Comparison of ENCODE assay signal across 13 mouse cellular contexts in the genomic region with DNA sequence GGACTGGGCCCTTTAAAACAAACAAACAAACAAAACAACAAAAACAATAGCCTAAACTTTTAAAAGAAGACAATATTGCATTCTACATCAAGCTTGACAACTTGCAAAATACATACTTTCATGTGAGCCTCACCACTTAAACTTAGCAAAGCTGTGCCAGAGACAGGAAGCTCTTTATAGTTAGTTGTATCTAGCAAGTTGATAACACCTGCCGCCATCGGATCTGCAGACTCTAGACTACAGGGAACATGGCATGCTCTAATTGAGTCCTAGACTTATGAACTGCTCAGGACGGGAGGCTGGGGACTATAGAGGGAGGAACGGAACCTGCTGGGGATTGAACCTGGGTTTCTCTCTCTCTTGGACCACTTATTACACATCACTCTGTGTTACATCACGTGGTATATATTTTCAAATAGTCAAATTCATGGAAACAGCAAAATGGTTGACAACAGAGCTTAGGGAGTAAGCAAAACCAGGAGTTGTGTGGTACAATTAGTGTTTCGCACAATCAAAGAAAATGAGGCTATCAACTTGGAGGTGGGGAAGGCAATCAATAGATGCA. TPM values are rescaled to one million over a fixed set of nuclear protein-coding genes. Genes with fewer than 3 reads are reported as not detected.
DNase-seq lines count a peak whose midpoint lies in the region; ATAC-seq and TF ChIP-seq lines count a peak whose summit lies in the region.
"Had no signal": no experiment of that assay in that cellular context is flagged by ENCODE, and none has a peak within 500 bp of the region (broad histone marks: within the 10 kb centered on the region; RNA-seq: fewer than 3 reads in every experiment).

No protein-coding gene starts in this region.

- no peak for TF ChIP-seq CTCF in heart, adult 2 months (IDR thresholded peaks at IDR 0.05)
- TF ChIP-seq CTCF in layer of hippocampus, adult 2 months (conservative IDR thresholded peaks at IDR 0.05): no peak

- peak overlapping the region; percentile 90 for H3K27ac ChIP-seq in heart, adult 2 months
- 0 out of 2 replicates have a peak overlapping the region, but pooled peaks have one; percentile 28 for H3K27ac ChIP-seq in layer of hippocampus, adult 2 months
- peak overlapping the region; percentile 62; the same call in 1 of the 2 replicates for H3K27ac ChIP-seq in neural tube, embryonic 15.5 days (replicated peaks)

- intact Hi-C loops in heart, adult 2 months (cut with DNase I): no loop called here
- intact Hi-C loops in heart, postnatal 10 days (cut with DNase I): no loop called here

- H3K4me3 ChIP-seq in heart, adult 2 months: no peak overlapping the region
- no peak overlapping the region for H3K4me3 ChIP-seq in layer of hippocampus, adult 2 months
- no peak overlapping the region for H3K4me3 ChIP-seq in neural tube, embryonic 15.5 days (replicated peaks)
- H3K4me3 ChIP-seq: embryonic facial prominence, embryonic 12.5 days had no signal

- no peak overlapping the region for H3K9ac ChIP-seq in heart, adult 2 months (ENCODE audit: low read depth, low read length)
- no peak overlapping the region for H3K9ac ChIP-seq in neural tube, embryonic 15.5 days (replicated peaks)
- H3K9ac ChIP-seq: embryonic facial prominence, embryonic 12.5 days had no signal

- no peaks in the 10 kb centered on the region; the same call in none of the 2 replicates for H3K79me2 ChIP-seq in heart, adult 2 months (replicated peaks; ENCODE audit: control insufficient read depth, insufficient read depth, low read length)

- H3K4me1 ChIP-seq in heart, adult 2 months (ENCODE audit: control insufficient read depth, insufficient read depth, low read length): peaks cover 27% of the 10 kb centered on the region
- H3K4me1 ChIP-seq in neural tube, embryonic 15.5 days: peaks cover 46% of the 10 kb centered on the region

- DNase-seq in heart, adult 2 months: peak in 1 of 2 experiments; percentile 21
- DNase-seq in heart, postnatal 10 days: no peak
- no peak for DNase-seq in layer of hippocampus, adult 2 months (ENCODE audit: low spot score in 2 of 2)
- DNase-seq in layer of hippocampus, postnatal 10 days (ENCODE audit: low spot score in 2 of 2): no peak
- DNase-seq in T-cell, adult 2 months (ENCODE audit: low spot score): peak; percentile 27
- no peak for DNase-seq in urinary bladder, postnatal 10 days (ENCODE audit: low spot score)
- DNase-seq in retina, postnatal 1 day: no peak
- DNase-seq: adrenal gland, postnatal 14 days; cerebellum, adult 18-20 months had no signal

- no peaks in the 10 kb centered on the region for H3K27me3 ChIP-seq in heart, adult 2 months (ENCODE audit: control insufficient read depth, insufficient read depth, low read length)
- H3K27me3 ChIP-seq in neural tube, embryonic 15.5 days (replicated peaks): no peaks in the 10 kb centered on the region
- H3K27me3 ChIP-seq: embryonic facial prominence, embryonic 12.5 days; hindbrain, embryonic 13.5 days; Patski had no signal

- no peak for ATAC-seq in neural tube, embryonic 15.5 days (ENCODE audit: low FRiP score)

- H3K9me3 ChIP-seq in neural tube, embryonic 15.5 days (replicated peaks): no peaks in the 10 kb centered on the region
- H3K9me3 ChIP-seq: embryonic facial prominence, embryonic 12.5 days; hindbrain, embryonic 13.5 days had no signal

- TF ChIP-seq EP300 in heart, adult 2 months (IDR thresholded peaks at IDR 0.05; ENCODE audit: insufficient read depth, low read depth, low read length): no peak

- WGBS in heart, adult 2 months: 70% methylated on average over 6 of the region's 6 CpGs
- WGBS in neural tube, embryonic 15.5 days: 78% methylated on average over 6 of the region's 6 CpGs

- peaks cover 36% of the 10 kb centered on the region for H3K36me3 ChIP-seq in heart, adult 2 months (ENCODE audit: control insufficient read depth, insufficient read depth, low read length)
- H3K36me3 ChIP-seq in neural tube, embryonic 15.5 days: no peaks in the 10 kb centered on the region

- no peak overlapping the region for H3K4me2 ChIP-seq in neural tube, embryonic 15.5 days
- H3K4me2 ChIP-seq: embryonic facial prominence, embryonic 12.5 days had no signal

- TF ChIP-seq POLR2A in heart, adult 2 months (IDR thresholded peaks at IDR 0.05; ENCODE audit: insufficient read depth, low read depth, low read length): no peak

RNA-seq across cellular contexts. Expression of gene Sgms1, which starts 44.3 kb away (rescaled TPM):
- 10 to 100 TPM; 60.5 to 62.1 TPM for total RNA-seq in heart, adult 2 months (2021)
- polyA plus RNA-seq in heart, adult 2 months (2012; rRNA removed): 27.0 and 42.5 TPM in 2 replicates
- total RNA-seq in heart, postnatal 10 days (2021): 10 to 100 TPM; 54.1 to 67.2 TPM
- total RNA-seq in layer of hippocampus, adult 2 months (2021): 10 to 100 TPM; 53.9 to 59.6 TPM
- 10 to 100 TPM; 36.3 to 44.3 TPM for total RNA-seq in layer of hippocampus, postnatal 10 days (2021)
- polyA plus RNA-seq in neural tube, embryonic 15.5 days (2015; fragmentation: Nextera tagmentation; extraction: Ambion mirVana): 24.6 and 26.3 TPM in 2 replicates

Comparison
In these comparisons a context has a peak if more than half of its experiments do, and no peak if none do; other contexts are left out.
1. H3K27ac ChIP-seq: peak in every context shown above with its lines; median percentile 90 in heart, adult 2 months; 62 in neural tube, embryonic 15.5 days; 28 in layer of hippocampus, adult 2 months.